Mouse (Mus musculus) lung, postnatal 10 days (tissue): ENCODE results near the gene Btbd35f7.
"Not testable (repeated sequence)": the region's sequence is repeated elsewhere in the genome, so short reads cannot be mapped to it uniquely, and the experiment has no call there.

Experiments
- DNase-seq: peaks from one replicate; pipeline ENCODE4 v3.0.0; 2021

The Btbd35f7 gene

DNA sequence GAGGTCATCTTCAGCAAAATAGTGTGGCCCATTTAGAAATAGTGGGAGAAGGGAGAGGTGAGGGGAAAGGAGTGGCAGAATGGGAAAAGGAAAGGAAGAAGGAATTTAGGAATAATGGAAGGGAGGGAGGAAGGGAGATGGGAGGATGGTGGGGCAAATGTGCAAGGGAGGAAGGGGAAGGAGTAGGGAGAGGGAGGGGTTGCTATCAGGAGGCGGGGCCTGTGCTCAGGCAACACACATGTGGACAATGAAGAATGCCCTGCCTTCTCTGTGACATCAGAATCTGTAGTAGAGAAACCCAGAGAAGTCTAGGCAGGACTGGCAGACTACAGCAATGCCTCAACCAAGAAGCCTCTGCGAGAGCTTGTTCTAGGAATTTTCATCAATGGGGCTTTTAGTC is at the start of gene Btbd35f7:
Gene Btbd35f7 (plus strand): TSS at position 301 of the 400 bp plus-strand sequence.
- DNase-seq = not testable (repeated sequence)
